Mouse (Mus musculus) heart, embryonic 13.5 days (tissue): Measurements from ENCODE around the gene Nav2. TPM values are rescaled to one million over a fixed set of nuclear protein-coding genes. Genes with fewer than 3 reads are reported as not detected.

Experiments used
- ATAC-seq: fragments of 200-750 bp; cut with Nextera tagmentation; 2 replicates; pipeline ENCODE4 v1.8.0; 2017; ENCODE audit warnings: moderate TSS enrichment; ENCODE audit not compliant: insufficient number of reproducible peaks, low FRiP score, low TSS enrichment; ENCODE audit errors: extremely low read depth
- H3K27ac ChIP-seq: fragments of 300-500 bp; sonication (generic); replicated peaks from 2 replicates; pipeline ENCODE4 v1.5.1; 2015; ENCODE audit warnings: moderate library complexity, mild to moderate bottlenecking, inconsistent platforms
- H3K27me3 ChIP-seq: fragments of 300-500 bp; sonication (generic); replicated peaks from 2 replicates; pipeline ENCODE4 v1.6.1; 2015; ENCODE audit warnings: mild to moderate bottlenecking, inconsistent platforms
- H3K36me3 ChIP-seq: fragments of 300-500 bp; sonication (generic); 2 replicates; pipeline ENCODE4 v1.6.1; 2015; ENCODE audit warnings: mild to moderate bottlenecking, inconsistent platforms
- H3K4me1 ChIP-seq: fragments of 300-500 bp; sonication (generic); 2 replicates; pipeline ENCODE4 v1.6.1; 2015; ENCODE audit warnings: inconsistent platforms
- H3K4me2 ChIP-seq: fragments of 300-500 bp; sonication (generic); 2 replicates; pipeline ENCODE4 v1.6.1; 2015; ENCODE audit warnings: inconsistent platforms, mild to moderate bottlenecking, moderate library complexity
- H3K4me3 ChIP-seq: fragments of 300-500 bp; sonication (generic); 2 replicates; pipeline ENCODE4 v1.5.1; 2015; ENCODE audit warnings: moderate library complexity, mild to moderate bottlenecking, inconsistent platforms
- H3K9ac ChIP-seq: fragments of 300-500 bp; sonication (generic); 2 replicates; pipeline ENCODE4 v1.6.1; 2015; ENCODE audit warnings: inconsistent platforms, mild to moderate bottlenecking, moderate library complexity
- H3K9me3 ChIP-seq: fragments of 300-500 bp; sonication (generic); 2 replicates; pipeline ENCODE4 v1.6.1; 2016; ENCODE audit warnings: inconsistent platforms
- WGBS: fragments of 180-500 bp; shearing (Covaris S2); methylation state at CpG from one replicate; pipeline ENCODE4 v1.1.7; 2015; ENCODE audit warnings: mixed read lengths; 5-methylcytosine and 5-hydroxymethylcytosine counted together
- polyA plus RNA-seq: library from polyadenylated mRNA; unstranded; fragments of >200 nt; fragmentation: Nextera tagmentation; extraction: Ambion mirVana; gene quantifications from 2 replicates; pipeline ENCODE4 v1.2.1, GENCODE M21; 2015

Gene Nav2
- polyA plus RNA-seq, 1 experiment from 2014 or later = 25.3 TPM

DNA sequence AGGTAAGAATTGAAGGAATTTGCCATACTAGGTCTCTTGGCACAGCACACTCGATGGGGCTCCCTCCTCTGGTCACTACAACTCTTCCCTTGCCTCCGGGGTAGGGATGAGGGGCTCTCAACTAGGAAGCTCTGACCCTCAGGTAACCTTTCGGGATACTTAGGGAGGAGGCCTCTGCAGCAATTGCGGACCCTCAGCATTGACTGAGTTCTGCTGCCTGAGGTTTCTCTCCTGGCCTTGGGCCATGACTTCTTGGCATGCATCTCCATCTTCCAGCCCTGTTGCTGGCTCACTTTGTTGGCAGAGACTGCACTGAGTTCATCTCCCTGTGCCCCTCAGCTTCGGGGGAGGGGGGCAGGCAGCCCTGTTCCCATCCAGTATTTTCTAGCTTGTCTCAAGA, 650.4 kb downstream of the Nav2 start:
- ATAC-seq = no peak
- Histone ChIP-seq H3K9me3 (no peaks in the 10 kb centered on the region), H3K9ac (peak overlapping the region; percentile 70), H3K4me2 (peak overlapping the region; percentile 42), H3K4me1 (peaks cover 77% of the 10 kb centered on the region), H3K36me3 (peaks cover 76% of the 10 kb centered on the region), H3K27ac (peak overlapping the region; percentile 95), H3K27me3 (no peaks in the 10 kb centered on the region), H3K4me3 (0 out of 2 replicates have a peak overlapping the region, but pooled peaks have one; percentile 6)
- 64% methylated on average over 5 of the region's 5 CpGs for WGBS

DNA sequence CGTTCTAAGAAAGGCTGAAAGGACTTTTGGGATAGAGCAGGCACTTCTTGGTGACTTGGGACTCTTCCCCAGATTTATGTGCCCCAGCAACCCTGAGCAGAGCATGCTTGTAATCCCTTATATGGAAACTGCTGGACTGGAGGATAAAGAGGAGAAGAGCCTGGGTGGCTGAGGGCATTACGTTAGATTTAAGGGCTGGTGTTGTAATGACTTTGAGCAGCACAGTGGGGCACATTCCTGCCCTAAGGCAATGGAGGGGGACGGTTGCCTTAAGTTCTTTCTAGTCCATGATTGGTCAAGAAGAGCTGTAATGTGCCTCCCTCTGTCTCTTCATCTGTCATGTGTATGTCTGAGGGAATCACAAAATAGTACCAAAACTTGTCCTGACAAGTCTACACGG, 651.5 kb downstream of the Nav2 start:
- Histone ChIP-seq H3K9me3 (no peaks in the 10 kb centered on the region), H3K4me3 (no peak overlapping the region), H3K27ac (peak overlapping the region; percentile 95), H3K36me3 (peaks cover 78% of the 10 kb centered on the region), H3K4me1 (peaks cover 76% of the 10 kb centered on the region), H3K9ac (peak overlapping the region; percentile 70), H3K27me3 (no peaks in the 10 kb centered on the region), H3K4me2 (no peak overlapping the region)
- no peak for ATAC-seq
- 56% methylated on average over 4 of the region's 4 CpGs for WGBS

DNA sequence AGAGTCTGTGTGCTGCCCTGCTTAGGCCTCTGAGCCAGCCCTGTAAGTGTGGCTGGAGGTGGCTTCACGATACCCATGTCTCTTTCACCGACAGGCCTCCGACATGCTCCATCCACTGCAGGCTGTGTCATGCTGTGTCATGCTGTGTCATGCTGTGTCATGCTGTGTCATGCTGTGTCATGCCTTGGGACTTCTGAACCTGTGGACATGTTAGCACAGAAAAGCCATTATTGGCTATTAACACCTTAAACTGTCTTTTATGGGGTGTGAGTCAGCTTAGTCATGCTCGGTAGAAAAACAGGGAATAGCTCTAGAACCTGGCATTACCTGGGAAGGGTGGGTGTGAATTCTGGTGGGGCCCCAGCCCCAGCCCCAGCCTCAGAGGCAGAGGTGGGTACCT, 653.9 kb downstream of the Nav2 start:
- no peaks in the 10 kb centered on the region for H3K9me3 ChIP-seq
- peaks cover 79% of the 10 kb centered on the region for H3K36me3 ChIP-seq
- peak overlapping the region; percentile 52 for H3K27ac ChIP-seq
- H3K27me3 ChIP-seq = no peaks in the 10 kb centered on the region
- no peak overlapping the region for H3K4me3 ChIP-seq
- H3K9ac ChIP-seq = peak overlapping the region; percentile 63; the same call in 1 of the 2 replicates
- H3K4me1 ChIP-seq = peaks cover 84% of the 10 kb centered on the region
- no peak for ATAC-seq
- H3K4me2 ChIP-seq = no peak overlapping the region
- WGBS = 81% methylated on average over 4 of the region's 4 CpGs

DNA sequence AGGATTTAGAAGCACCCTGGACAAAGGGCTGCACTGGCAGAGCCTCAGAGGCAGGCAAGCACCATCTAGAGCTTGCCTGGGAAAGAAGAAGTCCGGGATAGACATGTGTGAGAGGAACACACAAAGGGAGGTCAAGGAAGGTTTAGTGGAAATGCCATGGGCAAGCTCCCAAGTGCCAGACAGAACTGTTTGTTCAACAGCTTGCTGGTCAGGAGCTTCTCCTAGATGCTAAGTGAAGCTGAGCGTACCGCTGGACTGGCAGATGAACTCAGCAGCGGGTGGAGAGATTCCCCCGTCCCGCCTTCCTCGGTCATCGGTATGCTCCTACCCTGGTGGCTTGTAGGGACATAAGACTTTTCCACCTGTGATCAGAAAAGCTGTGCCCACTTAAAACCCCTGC, 654.3 kb downstream of the Nav2 start:
- Histone ChIP-seq H3K27ac (peak overlapping the region; percentile 52), H3K4me1 (peaks cover 84% of the 10 kb centered on the region), H3K27me3 (no peaks in the 10 kb centered on the region), H3K9ac (peak overlapping the region; percentile 63; the same call in 1 of the 2 replicates), H3K4me3 (no peak overlapping the region), H3K9me3 (no peaks in the 10 kb centered on the region), H3K36me3 (peaks cover 79% of the 10 kb centered on the region), H3K4me2 (no peak overlapping the region)
- 61% methylated on average over 8 of the region's 8 CpGs for WGBS
- no peak for ATAC-seq

DNA sequence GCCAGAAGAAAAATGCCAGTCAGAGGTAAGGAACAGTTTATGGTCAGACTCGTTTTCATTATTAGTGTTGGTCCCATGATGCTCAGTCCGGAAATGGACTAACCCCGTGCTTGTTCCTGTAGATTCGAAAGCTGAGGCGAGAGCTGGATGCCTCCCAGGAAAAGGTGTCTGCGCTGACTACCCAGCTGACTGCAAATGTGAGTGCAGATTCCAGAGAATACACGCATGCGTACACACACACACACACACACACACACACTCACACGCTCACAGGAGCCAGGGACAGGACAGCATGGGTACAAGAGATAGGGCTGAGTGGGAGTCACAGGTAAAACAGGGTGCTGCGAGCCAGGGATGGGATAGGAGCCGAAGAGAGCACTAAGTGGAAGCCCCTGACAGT, 656.6 kb downstream of the Nav2 start:
- Histone ChIP-seq H3K9ac (peak overlapping the region; percentile 62; the same call in 1 of the 2 replicates), H3K36me3 (peaks cover 87% of the 10 kb centered on the region), H3K4me3 (no peak overlapping the region), H3K27me3 (no peaks in the 10 kb centered on the region), H3K27ac (peak overlapping the region; percentile 74), H3K4me2 (no peak overlapping the region), H3K4me1 (peaks cover 63% of the 10 kb centered on the region), H3K9me3 (no peaks in the 10 kb centered on the region)
- no peak for ATAC-seq
- WGBS = 69% methylated on average over 11 of the region's 11 CpGs

DNA sequence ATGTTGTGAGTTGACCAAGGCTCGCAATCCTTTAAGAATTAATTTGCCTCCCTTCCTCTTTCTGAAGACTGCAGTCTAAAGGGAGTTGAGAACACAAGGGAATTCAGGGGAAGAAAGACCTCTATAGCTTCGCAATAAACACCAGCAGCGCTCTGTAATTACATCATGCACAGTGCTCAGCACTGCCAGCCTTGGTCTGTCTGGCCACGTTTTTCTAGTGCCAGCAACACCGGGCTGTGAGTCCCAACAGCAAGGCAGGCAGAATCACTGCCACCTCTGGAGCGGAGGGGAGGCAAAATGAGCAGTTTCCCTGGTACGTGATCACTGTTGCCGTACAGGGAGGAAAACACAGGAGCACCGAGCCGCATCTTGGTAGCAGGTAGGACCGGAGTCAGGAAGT, 657.3 kb downstream of the Nav2 start:
- Histone ChIP-seq H3K36me3 (peaks cover 87% of the 10 kb centered on the region), H3K27me3 (no peaks in the 10 kb centered on the region), H3K4me2 (no peak overlapping the region), H3K4me1 (peaks cover 64% of the 10 kb centered on the region), H3K4me3 (no peak overlapping the region), H3K9me3 (no peaks in the 10 kb centered on the region), H3K9ac (peak overlapping the region; percentile 62), H3K27ac (peak overlapping the region; percentile 74)
- WGBS = 64% methylated on average over 11 of the region's 11 CpGs
- ATAC-seq = no peak

DNA sequence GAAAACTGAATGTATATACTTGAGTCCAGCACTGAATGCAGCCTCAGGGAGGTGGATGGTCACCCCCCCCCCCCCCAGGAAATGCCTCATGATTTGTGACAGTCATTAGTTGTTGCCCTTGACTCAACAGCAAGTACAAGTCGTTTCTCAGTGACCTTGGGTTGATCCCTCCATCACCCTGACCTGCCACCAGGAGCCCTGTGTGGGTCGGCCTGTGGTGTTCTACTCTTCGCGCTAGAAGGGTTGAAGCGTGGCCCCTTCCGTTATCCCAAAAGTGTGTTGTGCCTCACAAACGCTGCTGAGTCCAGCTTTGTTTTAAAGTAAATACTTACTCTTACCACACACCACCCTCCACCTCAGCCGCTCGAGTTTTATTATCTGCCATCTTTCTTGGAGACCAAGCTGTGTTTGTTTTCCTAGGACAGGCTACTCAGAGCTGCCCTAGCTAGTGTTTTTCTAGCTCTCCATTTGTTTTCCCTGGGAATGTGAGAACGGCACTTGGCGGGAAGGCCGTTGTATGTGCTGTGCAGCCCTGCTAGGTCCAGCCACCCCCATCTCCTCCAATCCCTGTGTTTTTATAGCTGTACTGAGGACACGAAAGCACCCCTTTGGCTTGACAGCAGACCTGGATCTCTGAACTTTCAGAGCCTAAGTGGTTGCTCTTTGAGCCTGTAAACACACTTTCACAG, 659.0 kb downstream of the Nav2 start:
- Histone ChIP-seq H3K27me3 (no peaks in the 10 kb centered on the region), H3K4me3 (no peak overlapping the region), H3K4me2 (no peak overlapping the region), H3K9ac (no peak overlapping the region), H3K4me1 (peaks cover 70% of the 10 kb centered on the region), H3K36me3 (peaks cover 93% of the 10 kb centered on the region), H3K9me3 (no peaks in the 10 kb centered on the region), H3K27ac (peak overlapping the region; percentile 74)
- WGBS = 52% methylated on average over 13 of the region's 13 CpGs
- no peak for ATAC-seq

DNA sequence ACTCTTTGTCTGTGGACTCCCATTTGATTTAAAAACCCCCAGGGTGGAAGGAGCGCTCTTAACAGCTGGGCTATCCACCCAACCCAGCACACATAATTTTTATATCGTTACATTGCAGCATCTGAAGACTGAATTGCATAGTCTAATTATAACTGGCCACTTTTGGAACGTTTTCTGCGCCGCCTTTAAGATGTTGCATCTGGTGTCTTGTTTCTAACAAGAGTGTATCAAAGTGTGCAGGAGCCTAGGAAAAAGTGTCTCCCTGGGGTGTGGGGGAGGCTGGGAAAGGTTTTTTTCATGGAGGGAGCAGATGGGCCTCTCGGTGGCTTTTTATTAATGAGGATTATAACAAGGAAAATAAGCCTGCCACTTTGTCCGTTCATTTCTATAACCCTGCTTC, 661.1 kb downstream of the Nav2 start:
- Histone ChIP-seq H3K27ac (no peak overlapping the region), H3K4me3 (no peak overlapping the region), H3K36me3 (peaks cover 92% of the 10 kb centered on the region), H3K27me3 (no peaks in the 10 kb centered on the region), H3K9ac (no peak overlapping the region), H3K4me2 (no peak overlapping the region), H3K4me1 (peaks cover 51% of the 10 kb centered on the region), H3K9me3 (no peaks in the 10 kb centered on the region)
- no peak for ATAC-seq
- 86% methylated on average over 7 of the region's 7 CpGs for WGBS

DNA sequence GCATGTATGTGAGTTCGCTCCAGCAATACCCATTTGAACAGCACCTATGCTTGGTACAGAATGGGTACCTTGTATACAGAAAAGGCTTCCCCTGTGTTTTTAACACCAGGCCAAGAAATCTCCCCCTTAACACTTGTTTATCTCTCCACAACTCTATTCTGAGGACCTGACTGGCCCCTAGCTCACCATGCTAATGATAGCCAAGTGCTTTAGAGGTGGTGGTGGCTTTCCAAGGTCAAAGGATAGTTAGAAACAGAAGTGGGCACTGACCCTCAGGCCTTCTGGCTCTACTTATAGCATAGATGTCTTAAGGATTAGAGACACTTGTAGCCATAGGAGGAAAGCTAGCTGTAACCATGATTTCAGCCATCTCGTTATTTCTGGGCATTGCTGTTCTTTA, 663.1 kb downstream of the Nav2 start:
- Histone ChIP-seq H3K27me3 (no peaks in the 10 kb centered on the region), H3K4me1 (peaks cover 31% of the 10 kb centered on the region), H3K4me2 (no peak overlapping the region), H3K9me3 (no peaks in the 10 kb centered on the region), H3K9ac (no peak overlapping the region), H3K27ac (peak overlapping the region; percentile 53), H3K36me3 (peaks cover 93% of the 10 kb centered on the region), H3K4me3 (no peak overlapping the region)
- no peak for ATAC-seq
- WGBS = 76% methylated on average over 2 of the region's 2 CpGs

DNA sequence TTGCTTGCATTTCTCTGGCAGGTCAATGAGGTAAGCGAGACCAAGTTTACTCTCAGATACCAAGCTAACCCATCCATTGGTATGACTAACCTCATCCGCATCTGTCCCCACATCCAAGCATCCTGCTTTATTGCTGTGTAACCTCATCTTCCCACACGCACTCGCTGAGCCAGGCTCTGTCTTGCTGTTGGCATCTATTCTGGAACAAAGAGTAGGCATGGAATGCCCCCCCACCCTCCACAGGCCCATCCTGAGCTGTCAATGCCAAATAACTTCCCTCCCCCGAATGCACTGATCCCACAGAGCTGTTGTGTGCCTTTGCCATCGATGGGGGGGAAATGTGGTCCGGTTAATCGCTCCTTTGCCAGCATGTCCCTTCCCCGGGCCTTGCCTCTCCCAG, 666.7 kb downstream of the Nav2 start:
- 88% methylated on average over 9 of the region's 9 CpGs for WGBS
- Histone ChIP-seq H3K4me1 (peaks cover 18% of the 10 kb centered on the region), H3K9me3 (no peaks in the 10 kb centered on the region), H3K4me3 (no peak overlapping the region), H3K36me3 (peaks cover 95% of the 10 kb centered on the region), H3K27me3 (no peaks in the 10 kb centered on the region), H3K9ac (no peak overlapping the region), H3K4me2 (no peak overlapping the region), H3K27ac (no peak overlapping the region)
- ATAC-seq = no peak

DNA sequence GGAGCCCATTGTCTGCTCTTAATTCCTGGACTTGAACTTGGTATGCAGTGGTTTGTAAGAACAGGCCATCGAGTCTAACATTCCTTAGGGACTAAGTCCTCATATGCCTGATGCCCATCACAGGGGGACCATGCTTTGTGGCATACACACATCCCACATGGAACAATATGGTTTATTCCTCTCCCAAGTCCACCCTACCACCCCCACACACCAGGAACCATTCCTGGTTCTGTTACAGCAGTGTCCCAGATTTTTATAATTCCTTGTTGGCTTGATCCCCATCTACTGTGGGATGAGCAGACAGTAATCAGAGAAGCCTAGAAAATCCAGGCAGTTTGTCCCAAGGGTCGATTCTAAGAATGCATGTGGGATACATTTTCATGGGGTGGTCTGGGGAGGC, 668.6 kb downstream of the Nav2 start:
- no peak overlapping the region for H3K27ac ChIP-seq
- ATAC-seq = no peak
- 65% methylated on average over 2 of the region's 2 CpGs for WGBS
- no peaks in the 10 kb centered on the region for H3K4me1 ChIP-seq
- no peak overlapping the region for H3K4me3 ChIP-seq
- peaks cover 97% of the 10 kb centered on the region for H3K36me3 ChIP-seq
- H3K9ac ChIP-seq = no peak overlapping the region
- H3K4me2 ChIP-seq = no peak overlapping the region
- no peaks in the 10 kb centered on the region for H3K9me3 ChIP-seq
- H3K27me3 ChIP-seq = no peaks in the 10 kb centered on the region

DNA sequence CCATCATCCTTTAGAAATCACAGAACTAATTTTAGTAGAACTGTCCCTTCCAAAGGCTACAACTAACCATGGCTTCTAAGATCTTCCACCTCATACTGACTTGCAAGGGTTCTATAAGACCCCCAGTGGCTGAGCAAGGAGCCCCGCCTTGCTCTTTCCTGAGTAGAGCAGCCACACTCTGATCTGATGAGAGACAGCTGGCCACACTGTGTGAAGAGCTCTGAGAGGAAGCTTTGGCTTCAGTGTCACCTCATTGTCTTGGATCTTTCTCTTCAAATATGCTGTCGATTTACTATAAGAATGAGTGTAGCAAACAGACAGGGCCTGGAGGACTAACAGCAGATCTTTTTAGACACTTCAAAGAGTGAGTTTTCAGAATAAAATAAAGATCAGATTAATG, 673.4 kb downstream of the Nav2 start:
- H3K4me3 ChIP-seq = no peak overlapping the region
- peaks cover 99% of the 10 kb centered on the region for H3K36me3 ChIP-seq
- no peaks in the 10 kb centered on the region for H3K9me3 ChIP-seq
- H3K9ac ChIP-seq = no peak overlapping the region
- no peaks in the 10 kb centered on the region for H3K4me1 ChIP-seq
- H3K27me3 ChIP-seq = no peaks in the 10 kb centered on the region
- 76% methylated on average over 2 of the region's 2 CpGs for WGBS
- no peak overlapping the region for H3K4me2 ChIP-seq
- H3K27ac ChIP-seq = no peak overlapping the region
- no peak for ATAC-seq
